Mouse (Mus musculus): Measurements from ENCODE around the gene Mrpl30. TPM values are rescaled to one million over a fixed set of nuclear protein-coding genes. Genes with fewer than 3 reads are reported as not detected.

Mrpl30 gene
- total and polyA plus RNA-seq, 3 experiments: 107 to 242 (median 141) TPM

- Histone ChIP-seq H3K4me3 (replicated peaks in 1 of 3; ENCODE audit: low read depth in 2 of 3, low read length in 2 of 3, poor library complexity in 1 of 3) (peak overlapping the region in 1 of 3 experiments; percentile 69), H3K4me1 (ENCODE audit: control insufficient read depth in 1 of 2, insufficient read depth in 2 of 2) (peaks cover 2 to 11% of the 10 kb centered on the region in 2 experiments; a peak in 2 of 4 replicates), H3K9ac (ENCODE audit: insufficient read depth, low read depth) (peak overlapping the region; percentile 53), H3K36me3 (replicated peaks in 1 of 2; ENCODE audit: control insufficient read depth in 1 of 2, insufficient read depth in 1 of 2, low read length in 1 of 2) (peaks cover 28 to 35% of the 10 kb centered on the region in 2 experiments), H3K27me3 (replicated peaks) (peaks cover 14% of the 10 kb centered on the region), H3K27ac (ENCODE audit: insufficient read depth, low read depth) (no peak overlapping the region), H3K4me2 (ENCODE audit: insufficient read depth, low read depth, poor library complexity, severe bottlenecking) (peak overlapping the region; percentile 42; the same call in 1 of the 2 replicates), H3K79me2 (replicated peaks; ENCODE audit: control insufficient read depth, extremely low read depth, insufficient read depth, poor library complexity, severe bottlenecking) (no peaks in the 10 kb centered on the region), H3K9me3 (replicated peaks; ENCODE audit: low read length) (peaks cover 3% of the 10 kb centered on the region)
- dilution Hi-C loops (cut with MboI; ENCODE audit: extremely low pct_ligation_motif_present, extremely low pct_unique_long_range_greater_than_20kb, low sequenced_read_pairs) (no loop called here), in situ Hi-C loops (cut with MboI; ENCODE audit: low pct_ligation_motif_present, low pct_unique_long_range_greater_than_20kb, low sequenced_read_pairs) (loop anchor here (10.0 kb wide), 2 partner anchors 188 to 252 kb away; partner anchors contain the start of gene Rev1)
- no peak for TF ChIP-seq SMC3 (IDR thresholded peaks at IDR 0.05; ENCODE audit: low read depth, low read length)
- TF ChIP-seq JUN (IDR thresholded peaks at IDR 0.05; ENCODE audit: insufficient read depth, low read depth, low read length): no peak
- TF ChIP-seq ETS1 (conservative IDR thresholded peaks at IDR 0.05; ENCODE audit: low read depth, low read length): no peak
- no peak for TF ChIP-seq CTCF (conservative IDR thresholded peaks at IDR 0.05 in 1 of 2, IDR thresholded peaks at IDR 0.05 in 1 of 2; ENCODE audit: low read depth in 2 of 2, low read length in 2 of 2)
- no peak for TF ChIP-seq MAX (IDR thresholded peaks at IDR 0.05; ENCODE audit: low read length)
- no peak for TF ChIP-seq TCF12 (IDR thresholded peaks at IDR 0.05; ENCODE audit: low read depth, low read length)
- no peak for TF ChIP-seq ZMIZ1 (IDR thresholded peaks at IDR 0.05; ENCODE audit: low read depth, low read length)
- TF ChIP-seq POLR2AphosphoS2 (IDR thresholded peaks at IDR 0.05; ENCODE audit: low read depth, low read length): no peak
- TF ChIP-seq USF1 (IDR thresholded peaks at IDR 0.05; ENCODE audit: low read depth, low read length): no peak
- DNase-seq (ENCODE audit: extremely low read depth): no peak
Observed at GRCm38 (mm10) chr1:37873157-37873556, 17.1 kb upstream of the Mrpl30 start.

- Histone ChIP-seq H3K27ac (ENCODE audit: insufficient read depth, low read depth) (no peak overlapping the region), H3K36me3 (replicated peaks in 1 of 2; ENCODE audit: control insufficient read depth in 1 of 2, insufficient read depth in 1 of 2, low read length in 1 of 2) (peaks cover 50 to 78% of the 10 kb centered on the region in 2 experiments), H3K27me3 (replicated peaks) (no peaks in the 10 kb centered on the region), H3K79me2 (replicated peaks; ENCODE audit: control insufficient read depth, extremely low read depth, insufficient read depth, poor library complexity, severe bottlenecking) (no peaks in the 10 kb centered on the region), H3K4me2 (ENCODE audit: insufficient read depth, low read depth, poor library complexity, severe bottlenecking) (no peak overlapping the region), H3K9me3 (replicated peaks; ENCODE audit: low read length) (peaks cover 3% of the 10 kb centered on the region), H3K4me3 (replicated peaks in 1 of 3; ENCODE audit: low read depth in 2 of 3, low read length in 2 of 3, poor library complexity in 1 of 3) (no peak overlapping the region), H3K4me1 (ENCODE audit: control insufficient read depth in 1 of 2, insufficient read depth in 2 of 2) (peaks cover 0 to 6% of the 10 kb centered on the region in 2 experiments; a peak in 2 of 4 replicates), H3K9ac (ENCODE audit: insufficient read depth, low read depth) (no peak overlapping the region)
- in situ Hi-C loops (cut with MboI; ENCODE audit: low pct_ligation_motif_present, low pct_unique_long_range_greater_than_20kb, low sequenced_read_pairs) (loop anchor here (10.0 kb wide), 2 partner anchors 193 to 247 kb away; partner anchors contain the start of gene Rev1), dilution Hi-C loops (cut with MboI; ENCODE audit: extremely low pct_ligation_motif_present, extremely low pct_unique_long_range_greater_than_20kb, low sequenced_read_pairs) (no loop called here)
- TF ChIP-seq CHD1 (IDR thresholded peaks at IDR 0.05; ENCODE audit: low read depth, low read length) (no peak), TBP (conservative IDR thresholded peaks at IDR 0.05; ENCODE audit: low read depth, low read length) (no peak), MAZ (IDR thresholded peaks at IDR 0.05; ENCODE audit: low read depth, low read length) (no peak), POLR2A (IDR thresholded peaks at IDR 0.05; ENCODE audit: low read depth, low read length) (no peak), MEF2A (IDR thresholded peaks at IDR 0.05; ENCODE audit: borderline replicate concordance, low read depth, low read length) (no peak), MXI1 (IDR thresholded peaks at IDR 0.05; ENCODE audit: low read depth, low read length) (no peak), SMC3 (IDR thresholded peaks at IDR 0.05; ENCODE audit: low read depth, low read length) (no peak), MAX (IDR thresholded peaks at IDR 0.05; ENCODE audit: low read length) (no peak), RAD21 (IDR thresholded peaks at IDR 0.05; ENCODE audit: low read depth, low read length) (no peak), ZC3H11A (IDR thresholded peaks at IDR 0.05; ENCODE audit: low read depth, low read length) (no peak), NRF1 (IDR thresholded peaks at IDR 0.05; ENCODE audit: low read depth, low read length) (no peak), CHD2 (IDR thresholded peaks at IDR 0.05; ENCODE audit: low read length) (no peak), BHLHE40 (IDR thresholded peaks at IDR 0.05; ENCODE audit: low read depth, low read length) (no peak), CTCF (conservative IDR thresholded peaks at IDR 0.05 in 1 of 2, IDR thresholded peaks at IDR 0.05 in 1 of 2; ENCODE audit: low read depth in 2 of 2, low read length in 2 of 2) (no peak), USF2 (conservative IDR thresholded peaks at IDR 0.05; ENCODE audit: low read depth, low read length) (no peak), E2F4 (IDR thresholded peaks at IDR 0.05; ENCODE audit: insufficient replicate concordance, low read depth, low read length) (no peak), ZKSCAN1 (IDR thresholded peaks at IDR 0.05; ENCODE audit: borderline replicate concordance, low read depth, low read length) (no peak)
- no peak for DNase-seq (ENCODE audit: extremely low read depth)
Observed at GRCm38 (mm10) chr1:37877736-37878460, 12.4 kb upstream of the Mrpl30 start.
